Mouse (Mus musculus): ENCODE results near the gene Gm5640. TPM values are rescaled to one million over a fixed set of nuclear protein-coding genes. Genes with fewer than 3 reads are reported as not detected.

Gm5640 gene
- total RNA-seq (2023) = not detected

DNA sequence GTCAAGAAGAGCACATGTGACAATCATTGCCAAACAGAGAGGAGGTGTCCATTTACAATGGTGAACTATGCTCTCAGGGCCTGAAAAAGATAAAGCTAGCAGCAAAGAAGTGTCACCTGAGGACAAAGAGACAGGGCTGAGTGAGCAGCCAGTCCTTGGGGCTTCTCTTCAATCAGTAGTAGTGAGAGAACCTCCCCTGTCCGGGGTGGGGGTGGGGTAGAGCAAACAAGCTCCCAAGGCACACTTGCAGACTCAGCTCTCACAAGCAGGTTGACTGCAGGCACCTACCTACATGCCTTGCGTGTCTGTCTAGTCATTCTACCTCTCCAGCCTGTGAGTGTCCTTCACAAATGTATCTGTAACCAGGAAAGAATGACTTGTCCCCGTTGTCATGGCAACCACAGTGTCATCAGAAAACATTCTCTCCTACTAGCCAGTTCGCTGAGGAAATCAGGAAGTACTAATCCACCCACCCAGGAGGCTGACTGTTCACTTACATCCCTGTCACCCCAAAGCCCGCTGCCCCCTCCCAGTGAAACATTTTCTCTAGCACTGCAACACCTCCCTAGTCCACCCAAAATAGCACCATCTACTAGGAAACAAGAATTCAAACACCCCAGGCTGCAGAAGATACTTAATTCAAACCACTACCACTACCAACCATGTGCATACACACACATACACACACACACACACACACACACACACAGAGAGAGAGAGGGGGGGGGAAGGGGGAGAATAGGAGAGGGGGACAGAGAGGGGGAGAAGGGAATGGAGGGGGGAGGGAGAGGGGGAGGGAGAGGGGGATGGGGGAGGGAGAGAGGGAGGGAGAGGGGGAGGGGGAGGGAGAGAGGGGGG is at the start of gene Gm5640:
Gene Gm5640 (minus strand): TSS at position 170 of the 858 bp plus-strand sequence.

DNA sequence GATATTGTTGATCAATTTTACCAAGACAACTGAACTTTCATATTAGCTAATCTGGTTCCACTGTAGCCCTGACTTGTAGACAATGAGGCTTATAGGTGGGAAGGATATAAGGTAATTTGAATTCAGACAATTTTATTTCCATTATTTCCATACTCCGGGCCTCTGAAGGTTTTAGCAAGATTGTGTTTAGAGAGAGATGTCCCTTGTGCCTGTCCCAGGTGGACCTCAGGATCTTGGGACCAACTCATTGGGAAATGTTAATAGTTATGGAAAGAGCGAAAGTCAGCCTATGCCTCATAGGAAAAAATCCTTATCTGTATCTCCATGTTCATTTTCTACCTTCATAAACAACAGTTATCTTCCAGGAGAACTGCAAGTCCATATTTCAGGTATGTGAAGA is 53.1 kb downstream of the Gm5640 start, which contains the start of gene Olfr1325:
Gene Olfr1325 (plus strand): TSS at position 301 of the 400 bp plus-strand sequence.

Other genes starting within 250 kb of the Gm5640 start
- 10 to 100 TPM; 32.1 to 32.5 TPM for gene G6pdx, start 216.4 kb downstream of the Gm5640 start, total RNA-seq (2023)
- not detected for gene Gm6880, start 164.2 kb downstream of the Gm5640 start, total RNA-seq (2023)
- gene Olfr1326-ps1, start 70.7 kb downstream of the Gm5640 start, total RNA-seq (2023) = not detected
- not detected for gene Olfr1325, start 53.0 kb downstream of the Gm5640 start, total RNA-seq (2023)
- not detected for gene Gm6890, start 95.3 kb upstream of the Gm5640 start, total RNA-seq (2023)
- gene Gm5936, start 191.6 kb upstream of the Gm5640 start, total RNA-seq (2023) = not detected

All from B cell, adult 67 days (primary cell).